Mouse (Mus musculus) thymus, adult 2 months (tissue): ENCODE results near the gene Tbx10.

ENCODE experiments used
- CTCF ChIP-seq: fragments of 200-500 bp; IDR thresholded peaks from 2 replicates; pipeline ENCODE4 v1.5.1; 2012; ENCODE audit warnings: mild to moderate bottlenecking, control low read depth, low read length, moderate library complexity, borderline replicate concordance; ENCODE audit not compliant: control insufficient read depth, poor library complexity, insufficient read depth; ENCODE audit errors: extremely low read depth
- POLR2A ChIP-seq: fragments of 200-500 bp; IDR thresholded peaks from 2 replicates; pipeline ENCODE4 v1.6.1; 2012; ENCODE audit warnings: mild to moderate bottlenecking, low read length, control low read depth, moderate library complexity; ENCODE audit not compliant: control insufficient read depth, poor library complexity, insufficient read depth; ENCODE audit errors: extremely low read depth

DNA sequence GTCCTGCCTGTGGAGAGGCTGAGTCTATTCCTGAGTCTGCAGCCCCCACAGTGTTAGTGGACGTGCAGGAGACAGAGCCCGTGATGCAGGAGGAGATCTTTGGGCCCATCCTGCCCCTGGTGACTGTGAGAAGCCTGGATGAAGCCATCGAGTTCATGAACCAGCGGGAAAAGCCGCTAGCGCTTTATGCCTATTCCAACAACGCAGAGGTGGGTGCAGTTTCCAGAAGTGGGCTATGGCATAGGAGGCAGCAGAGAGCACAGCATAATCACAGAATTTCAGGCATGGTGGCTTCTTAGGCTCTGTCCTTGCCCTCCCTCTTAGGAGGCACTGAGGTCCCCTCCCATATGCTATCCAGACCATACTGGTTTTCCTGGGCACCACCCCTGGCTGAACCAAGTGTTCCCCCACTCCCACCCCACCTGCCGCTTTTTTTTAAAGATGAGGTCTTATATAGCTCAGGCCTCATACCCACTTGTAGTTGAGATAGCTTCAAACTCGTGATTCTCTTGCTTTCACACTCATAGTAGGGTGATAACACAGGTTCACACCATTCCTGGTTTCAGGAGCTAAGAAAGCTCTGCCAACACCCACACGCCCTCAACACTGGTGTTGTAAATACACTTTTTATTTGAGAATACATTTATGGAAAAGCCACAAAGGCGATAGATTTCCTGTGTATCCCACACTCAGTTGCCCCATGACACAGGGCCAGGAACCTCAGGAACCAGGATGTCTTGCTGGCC lies 26.0 kb upstream of the Tbx10 start:
- TF ChIP-seq CTCF (no peak), POLR2A (no peak)
